Mouse (Mus musculus): ENCODE measurements around the gene Kcnrg. TPM values are rescaled to one million over a fixed set of nuclear protein-coding genes. Genes with fewer than 3 reads are reported as not detected.
A peak's percentile ranks its signal among the peaks of the same experiment; 100 is the strongest.
"Not testable (repeated sequence)": the region's sequence is repeated elsewhere in the genome, so short reads cannot be mapped to it uniquely, and the experiment has no call there.

Gene Kcnrg
- polyA plus RNA-seq, 1 experiment from 2014 or later: 0.23 TPM

DNA sequence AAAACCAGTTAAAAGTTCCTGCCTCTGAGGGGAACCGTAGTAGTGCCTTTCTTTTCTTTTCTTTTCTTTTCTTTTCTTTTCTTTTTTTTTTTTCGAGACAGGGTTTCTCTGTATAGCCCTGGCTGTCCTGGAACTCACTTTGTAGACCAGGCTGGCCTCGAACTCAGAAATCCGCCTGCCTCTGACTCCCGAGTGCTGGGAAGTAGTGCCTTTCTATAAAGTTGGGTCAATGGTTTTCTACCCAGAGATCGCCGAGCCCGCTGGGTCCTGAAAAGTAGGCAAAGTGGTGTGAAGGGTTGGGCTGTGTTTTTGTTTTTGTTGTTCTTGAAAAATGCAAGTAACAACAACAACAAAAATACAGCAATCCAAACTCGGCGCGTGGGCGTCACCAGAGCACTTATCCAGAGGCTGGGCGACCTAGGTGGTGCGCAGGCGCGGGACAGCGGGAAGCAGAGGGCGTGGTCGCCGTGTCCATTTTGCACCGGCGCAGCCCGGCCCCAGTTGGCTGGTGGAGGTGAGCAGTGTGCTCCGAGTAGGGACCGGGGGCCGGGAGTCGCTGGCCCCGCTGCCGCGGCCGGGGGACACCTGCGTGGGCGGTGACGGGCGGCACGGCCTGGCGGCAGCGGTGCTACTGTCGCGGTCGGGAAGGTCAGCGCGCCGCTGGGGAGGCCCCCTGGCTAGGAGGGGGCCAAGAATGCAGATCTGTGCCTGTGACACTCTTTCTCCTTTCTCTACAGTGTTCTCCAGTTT is 8.0 kb upstream of the Kcnrg start:
- peak; percentile 97 for DNase-seq (ENCODE audit: low spot score)
- H3K36me3 ChIP-seq: peaks cover 4% of the 10 kb centered on the region
- H3K27ac ChIP-seq: peak overlapping the region; percentile 95
- H3K9me3 ChIP-seq: no peaks in the 10 kb centered on the region
- H3K27me3 ChIP-seq (ENCODE audit: insufficient read depth, poor library complexity, severe bottlenecking): no peaks in the 10 kb centered on the region
- H3K4me3 ChIP-seq: peak overlapping the region; percentile 81
- peaks cover 17% of the 10 kb centered on the region; the same call in 1 of the 2 replicates for H3K4me1 ChIP-seq
- WGBS: 4% methylated on average over 44 of the region's 44 CpGs

DNA sequence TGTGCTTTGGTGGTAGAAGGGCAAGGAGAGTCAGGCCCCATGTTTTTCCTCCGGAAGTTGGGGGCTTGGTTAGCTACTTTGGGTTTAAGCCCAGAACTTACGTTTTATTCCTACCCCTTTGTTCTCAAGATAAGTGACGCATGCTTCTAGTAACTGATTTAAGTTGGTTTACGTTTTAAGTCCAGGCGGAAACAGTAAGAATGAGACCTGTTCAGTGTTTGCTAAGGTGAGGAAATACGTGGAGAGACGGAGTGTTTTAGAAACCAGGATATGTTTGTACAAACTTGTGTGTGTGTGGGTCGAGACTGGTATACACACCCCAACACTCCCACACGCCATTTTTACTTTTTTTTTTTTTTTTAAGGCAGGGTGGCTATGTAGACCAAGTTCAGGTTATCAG is 5.9 kb upstream of the Kcnrg start:
- H3K9me3 ChIP-seq: no peaks in the 10 kb centered on the region

DNA sequence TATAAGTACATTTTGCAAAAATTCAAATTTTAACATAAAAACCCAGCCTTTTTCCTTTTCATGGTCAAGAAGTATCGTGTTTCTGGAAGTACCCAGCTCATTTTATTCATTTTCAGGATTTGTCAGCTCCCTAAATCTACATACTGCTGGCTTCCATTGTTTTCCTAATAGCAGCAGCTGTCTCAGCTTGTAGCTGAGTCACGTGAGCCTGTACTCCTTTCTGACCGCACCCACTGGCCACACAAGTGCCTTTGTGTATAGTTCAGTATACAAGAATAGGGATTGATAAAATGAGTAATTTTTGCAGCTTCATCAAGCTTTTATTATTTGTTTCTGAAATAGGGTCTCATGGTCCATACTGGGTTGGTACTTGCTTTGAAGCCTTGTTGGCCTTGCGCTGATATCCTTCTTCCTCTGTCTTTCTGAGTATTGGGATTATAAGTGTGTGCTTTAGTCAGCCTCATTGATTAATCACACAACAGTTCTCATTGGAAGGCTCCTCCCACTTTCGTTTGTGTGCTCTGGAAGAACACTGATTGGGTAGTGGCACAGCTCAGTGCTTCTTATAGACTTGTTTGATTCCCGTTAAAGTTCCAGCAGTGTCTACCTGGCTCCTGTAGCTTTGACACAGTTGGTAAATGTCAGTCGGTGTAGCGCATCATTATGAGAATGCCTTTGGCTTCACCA is 4.0 kb upstream of the Kcnrg start:
- H3K4me3 ChIP-seq: no peak overlapping the region
- H3K9me3 ChIP-seq: no peaks in the 10 kb centered on the region
- peaks cover 23% of the 10 kb centered on the region for H3K36me3 ChIP-seq
- H3K27ac ChIP-seq: no peak overlapping the region
- H3K27me3 ChIP-seq (ENCODE audit: insufficient read depth, poor library complexity, severe bottlenecking): no peaks in the 10 kb centered on the region
- 87% methylated on average over 8 of the region's 8 CpGs for WGBS
- peaks cover 13% of the 10 kb centered on the region; the same call in 1 of the 2 replicates for H3K4me1 ChIP-seq
- no peak for DNase-seq (ENCODE audit: low spot score)

More for the DNA sequence above, 5.9 kb upstream of the Kcnrg start:
- peaks cover 19% of the 10 kb centered on the region for H3K36me3 ChIP-seq
- 83% methylated on average over 9 of the region's 9 CpGs for WGBS
- H3K4me1 ChIP-seq: peaks cover 17% of the 10 kb centered on the region; the same call in 1 of the 2 replicates
- H3K4me3 ChIP-seq: no peak overlapping the region
- H3K27me3 ChIP-seq (ENCODE audit: insufficient read depth, poor library complexity, severe bottlenecking): no peaks in the 10 kb centered on the region
- no peak overlapping the region for H3K27ac ChIP-seq
- DNase-seq (ENCODE audit: low spot score): no peak

DNA sequence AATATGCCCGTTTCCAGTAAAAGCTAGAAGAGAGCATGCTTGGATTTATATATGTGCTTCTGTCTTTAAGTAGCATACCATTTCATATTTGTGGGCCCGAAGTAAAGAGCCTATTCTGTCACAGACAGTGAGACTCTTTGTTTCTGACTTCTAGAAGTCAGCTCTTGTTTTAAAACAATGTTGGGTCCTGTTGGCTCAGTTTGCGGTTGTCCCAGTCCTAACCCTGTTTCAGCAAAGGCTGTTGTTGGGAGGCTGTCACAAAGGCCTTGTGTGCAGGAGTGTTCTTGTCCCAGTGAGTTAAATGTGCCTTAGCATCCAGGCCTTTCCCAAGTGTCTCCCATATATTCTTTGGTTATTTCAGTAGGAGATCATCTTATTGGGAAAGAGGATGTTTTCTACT is 3.2 kb upstream of the Kcnrg start:
- DNase-seq (ENCODE audit: low spot score): no peak
- peaks cover 23% of the 10 kb centered on the region for H3K36me3 ChIP-seq
- 84% methylated on average over 3 of the region's 3 CpGs for WGBS

DNA sequence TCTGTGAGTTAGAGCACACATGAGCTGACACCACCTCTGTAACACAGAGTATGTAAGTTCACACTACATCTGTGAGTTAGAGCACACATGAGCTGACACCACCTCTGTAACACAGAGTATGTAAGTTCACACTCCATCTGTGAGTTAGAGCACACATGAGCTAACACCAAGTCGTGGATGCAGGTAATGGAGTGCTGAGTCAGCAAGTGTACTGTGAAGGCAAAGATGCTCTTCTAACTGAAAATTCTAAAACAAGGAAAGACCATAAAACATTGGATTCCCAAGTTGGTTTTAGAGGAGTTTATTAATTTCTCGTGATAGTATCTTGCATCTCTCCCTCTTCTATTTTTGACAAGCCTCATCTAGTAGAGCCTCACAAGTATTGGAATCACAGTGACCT is 1.2 kb upstream of the Kcnrg start:
- peaks cover 23% of the 10 kb centered on the region for H3K36me3 ChIP-seq
- H3K27ac ChIP-seq; H3K4me1 ChIP-seq; H3K9me3 ChIP-seq; H3K27me3 ChIP-seq (ENCODE audit: insufficient read depth, poor library complexity, severe bottlenecking); DNase-seq (ENCODE audit: low spot score); H3K4me3 ChIP-seq: not testable (repeated sequence)
- 85% methylated on average over 2 of the region's 2 CpGs for WGBS

More for the DNA sequence above, 3.2 kb upstream of the Kcnrg start:
- no peaks in the 10 kb centered on the region for H3K27me3 ChIP-seq (ENCODE audit: insufficient read depth, poor library complexity, severe bottlenecking)
- H3K9me3 ChIP-seq: no peaks in the 10 kb centered on the region
- no peak overlapping the region for H3K27ac ChIP-seq
- peaks cover 8% of the 10 kb centered on the region; the same call in 1 of the 2 replicates for H3K4me1 ChIP-seq
- H3K4me3 ChIP-seq: no peak overlapping the region

DNA sequence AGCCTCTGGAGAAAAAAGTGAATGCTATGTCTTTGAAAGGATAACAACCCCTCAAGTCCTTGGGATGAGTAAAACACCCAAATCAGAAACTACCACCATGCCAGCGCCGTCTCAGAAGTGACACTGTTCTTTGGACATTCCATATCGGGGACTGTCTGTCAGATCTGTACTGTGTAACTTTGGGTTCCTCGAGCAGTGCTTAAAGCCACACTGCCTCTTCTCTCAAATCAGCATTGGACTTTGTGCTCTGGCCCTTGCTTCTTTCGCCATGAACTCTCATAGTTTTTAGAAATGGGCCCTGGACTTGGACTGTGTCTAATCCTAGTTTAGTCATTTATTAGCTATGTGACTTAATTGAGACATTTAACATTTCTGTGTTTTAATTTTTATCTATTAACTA is 4.5 kb downstream of the Kcnrg start:
- no peaks in the 10 kb centered on the region for H3K36me3 ChIP-seq
- H3K9me3 ChIP-seq: no peaks in the 10 kb centered on the region
- no peak for DNase-seq (ENCODE audit: low spot score)
- H3K27ac ChIP-seq: no peak overlapping the region
- no peak overlapping the region for H3K4me3 ChIP-seq
- 88% methylated on average over 5 of the region's 5 CpGs for WGBS
- no peaks in the 10 kb centered on the region for H3K4me1 ChIP-seq
- no peaks in the 10 kb centered on the region for H3K27me3 ChIP-seq (ENCODE audit: insufficient read depth, poor library complexity, severe bottlenecking)

DNA sequence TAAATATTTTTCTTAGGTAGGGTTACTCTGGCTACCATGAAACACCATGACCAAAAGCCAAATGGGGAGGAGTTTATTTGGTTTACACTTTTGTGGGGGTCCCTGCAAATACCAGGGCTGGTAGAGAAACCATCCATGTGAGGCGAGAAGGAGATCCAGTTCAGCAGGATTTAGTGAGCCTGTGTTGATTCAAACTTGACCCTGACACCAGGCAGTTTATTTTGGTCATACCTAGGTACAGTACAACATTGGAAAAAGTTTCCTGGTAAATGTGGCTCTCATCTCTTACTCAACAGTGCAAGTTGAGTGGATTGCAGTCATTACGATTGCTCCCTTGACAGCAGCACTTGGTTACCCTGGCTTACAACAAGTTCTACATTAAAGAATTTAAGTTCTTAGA is 6.1 kb downstream of the Kcnrg start:
- Histone ChIP-seq H3K27me3 (ENCODE audit: insufficient read depth, poor library complexity, severe bottlenecking) (no peaks in the 10 kb centered on the region), H3K27ac (no peak overlapping the region), H3K4me1 (no peaks in the 10 kb centered on the region), H3K4me3 (no peak overlapping the region), H3K36me3 (no peaks in the 10 kb centered on the region), H3K9me3 (no peaks in the 10 kb centered on the region)
- DNase-seq (ENCODE audit: low spot score): no peak
- 89% methylated on average over 2 of the region's 2 CpGs for WGBS

DNA sequence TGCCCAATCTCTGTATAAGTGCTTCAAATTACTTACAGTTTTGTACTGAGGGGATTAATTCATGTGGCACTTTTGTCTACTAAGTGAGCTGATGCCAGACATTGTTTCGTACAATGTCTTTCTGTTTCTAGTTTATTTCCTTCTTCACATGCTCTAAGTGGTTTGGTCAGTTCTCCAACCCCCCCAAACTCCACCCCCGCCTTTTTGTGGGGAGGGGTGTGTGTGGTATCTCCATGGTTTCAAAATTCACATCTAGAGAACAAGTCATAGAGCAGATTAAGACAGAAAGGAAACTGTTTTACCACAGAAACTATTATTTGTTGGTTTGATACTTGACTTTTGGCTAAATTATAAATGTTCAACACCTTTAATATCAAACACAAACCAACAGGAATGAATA is 13.1 kb downstream of the Kcnrg start:
- Histone ChIP-seq H3K27me3 (ENCODE audit: insufficient read depth, poor library complexity, severe bottlenecking) (no peaks in the 10 kb centered on the region), H3K9me3 (no peaks in the 10 kb centered on the region), H3K4me3 (no peak overlapping the region), H3K4me1 (no peaks in the 10 kb centered on the region), H3K36me3 (peaks cover 12% of the 10 kb centered on the region), H3K27ac (no peak overlapping the region)
- DNase-seq (ENCODE audit: low spot score): no peak
- 87% methylated on average over 2 of the region's 2 CpGs for WGBS

DNA sequence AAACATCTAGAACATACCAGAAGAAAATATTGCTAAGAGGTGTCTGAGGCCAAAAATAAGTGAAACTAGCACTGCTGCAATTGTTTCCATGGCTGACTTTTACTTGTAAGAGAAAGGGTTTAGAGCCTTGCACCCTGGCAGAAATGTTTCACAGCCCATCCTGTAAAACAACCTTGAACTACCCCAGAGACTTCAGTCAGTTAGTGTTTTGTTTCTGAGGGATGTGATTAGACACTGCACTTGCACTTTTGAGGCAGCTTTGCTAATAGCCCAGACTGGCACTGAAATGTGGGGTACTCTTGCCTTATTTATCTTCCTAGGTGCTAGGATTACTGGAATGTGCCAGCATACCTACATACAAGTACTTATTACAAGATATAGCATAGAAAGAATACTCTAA is 28.7 kb downstream of the Kcnrg start:
- Histone ChIP-seq H3K27me3 (ENCODE audit: insufficient read depth, poor library complexity, severe bottlenecking) (no peaks in the 10 kb centered on the region), H3K4me3 (no peak overlapping the region), H3K27ac (no peak overlapping the region), H3K9me3 (no peaks in the 10 kb centered on the region), H3K4me1 (no peaks in the 10 kb centered on the region), H3K36me3 (peaks cover 30% of the 10 kb centered on the region; the same call in 1 of the 2 replicates)
- DNase-seq (ENCODE audit: low spot score): no peak

DNA sequence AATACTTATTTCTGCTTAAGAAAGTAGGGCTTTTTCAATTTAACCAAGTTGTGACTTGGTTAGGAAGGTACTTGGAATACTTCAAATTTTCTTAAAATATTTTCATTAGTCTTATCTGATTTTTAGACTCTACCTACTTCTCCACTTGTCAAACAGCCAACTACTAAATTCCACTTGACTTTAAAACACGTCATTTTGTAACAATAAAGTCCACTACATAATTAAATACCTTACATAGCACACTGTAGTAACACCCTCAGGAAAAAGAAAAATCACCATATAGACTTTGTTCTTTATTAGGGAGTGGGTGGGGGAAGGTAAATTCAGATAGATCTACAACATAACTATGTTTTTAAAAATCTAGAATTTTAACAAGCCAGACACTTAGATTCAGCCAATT is 35.4 kb downstream of the Kcnrg start:
- H3K4me3 ChIP-seq: no peak overlapping the region
- no peaks in the 10 kb centered on the region for H3K4me1 ChIP-seq
- H3K27me3 ChIP-seq (ENCODE audit: insufficient read depth, poor library complexity, severe bottlenecking): no peaks in the 10 kb centered on the region
- H3K9me3 ChIP-seq: no peaks in the 10 kb centered on the region
- H3K36me3 ChIP-seq: no peaks in the 10 kb centered on the region
- no peak for DNase-seq (ENCODE audit: low spot score)
- 87% methylated on average over 1 of the region's 1 CpGs for WGBS
- H3K27ac ChIP-seq: no peak overlapping the region

DNA sequence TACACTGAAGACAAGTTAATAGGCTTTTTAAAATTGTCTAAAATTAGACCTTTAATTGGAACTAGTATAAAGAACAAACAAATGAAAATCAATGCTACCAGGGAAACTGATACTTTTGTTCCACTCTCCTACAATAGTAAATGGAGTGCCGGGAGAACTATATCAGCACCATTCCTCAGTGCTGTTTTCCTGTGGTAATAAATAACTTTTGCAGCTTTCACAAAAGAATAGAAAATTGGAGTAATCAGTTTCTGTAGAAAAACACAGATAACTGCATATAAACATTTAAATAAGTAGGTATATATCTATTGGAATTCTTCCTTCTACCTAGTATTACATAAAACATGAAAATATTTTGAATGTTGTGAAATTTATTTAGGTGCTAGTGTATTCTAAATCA is 38.3 kb downstream of the Kcnrg start:
- Histone ChIP-seq H3K4me3 (0 out of 2 replicates have a peak overlapping the region, but pooled peaks have one; percentile 31), H3K4me1 (peaks cover 4% of the 10 kb centered on the region; the same call in 1 of the 2 replicates), H3K27me3 (ENCODE audit: insufficient read depth, poor library complexity, severe bottlenecking) (no peaks in the 10 kb centered on the region), H3K36me3 (no peaks in the 10 kb centered on the region), H3K9me3 (no peaks in the 10 kb centered on the region), H3K27ac (no peak overlapping the region)
- WGBS: 56% methylated on average over 1 of the region's 1 CpGs
- DNase-seq (ENCODE audit: low spot score): no peak

DNA sequence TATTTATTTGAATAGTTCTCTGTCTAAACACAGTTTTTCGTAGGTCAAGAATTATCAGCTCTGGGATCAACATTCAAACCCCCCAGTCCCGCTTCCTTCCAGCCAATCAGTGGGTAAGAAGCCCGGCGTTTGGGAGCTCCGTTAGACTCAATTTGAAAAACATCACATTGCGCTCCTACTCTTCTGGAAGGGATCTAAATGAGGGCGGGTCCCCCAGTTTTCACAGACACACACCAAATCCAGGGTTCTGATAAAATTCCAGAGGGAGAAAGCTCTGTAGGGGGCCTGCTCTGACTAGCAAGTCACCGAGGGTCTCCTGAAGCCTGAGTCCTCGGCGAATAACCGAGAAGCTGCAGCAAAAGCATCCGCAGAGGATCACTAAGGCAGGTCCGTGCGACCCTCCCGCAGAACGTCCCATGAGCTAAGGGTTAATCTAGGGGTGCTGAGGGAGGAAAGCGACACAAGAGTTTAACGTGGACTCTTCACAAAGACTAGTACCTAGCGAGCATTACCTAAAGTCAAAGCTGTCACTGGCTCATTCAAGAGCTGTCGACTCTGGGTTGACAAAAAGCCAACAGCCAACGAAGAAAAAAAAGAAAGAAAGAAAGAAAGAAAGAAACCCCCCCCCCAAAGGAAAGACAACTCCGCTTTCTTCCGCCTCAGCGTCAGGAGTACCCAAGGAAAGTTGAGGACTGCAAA is 40.1 kb downstream of the Kcnrg start:
- peak overlapping the region; percentile 99 for H3K27ac ChIP-seq
- H3K9me3 ChIP-seq: no peaks in the 10 kb centered on the region
- WGBS: 0% methylated on average over 24 of the region's 24 CpGs

More for the DNA sequence above, 40.1 kb downstream of the Kcnrg start:
- Histone ChIP-seq H3K4me3 (peak overlapping the region; percentile 98), H3K4me1 (peaks cover 4% of the 10 kb centered on the region; the same call in 1 of the 2 replicates), H3K27me3 (ENCODE audit: insufficient read depth, poor library complexity, severe bottlenecking) (no peaks in the 10 kb centered on the region), H3K36me3 (no peaks in the 10 kb centered on the region)
- DNase-seq (ENCODE audit: low spot score): peak; percentile 82
